Mouse (Mus musculus) adrenal gland, adult (tissue): ENCODE measurements at regions not wholly inside any gene's neighbourhood (a gene's known extent, or its start where the extent isn't known, plus 50 kb on each side); places are given as distances from the start of the nearest gene placed in this dataset.

Source experiments
- DNase-seq, 2 experiments: peaks; one replicate each; pipeline ENCODE4 v3.0.0; 2022 to 2023; ENCODE audit warnings: low spot score in 1 of 2; ENCODE audit not compliant: inconsistent age in 2 of 2

DNA sequence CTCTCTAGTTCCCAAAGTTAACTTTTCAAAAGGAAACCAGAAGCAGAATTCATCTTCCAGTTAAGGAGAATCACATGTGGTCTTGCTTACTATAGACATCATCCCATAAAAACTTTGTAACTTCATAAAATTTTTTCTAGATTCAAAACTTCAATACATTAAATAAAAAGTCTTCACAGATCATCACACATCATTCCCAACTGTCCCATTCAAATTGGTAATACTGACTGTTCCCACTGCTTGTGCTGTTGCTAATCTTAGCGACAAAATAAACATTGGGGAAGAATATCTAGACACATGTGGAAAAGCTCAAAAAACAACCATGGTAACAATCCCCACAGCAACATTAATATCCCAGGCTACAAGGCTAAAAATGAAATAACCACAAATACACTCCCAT, 210.0 kb upstream of the Lrrn1 start:
- DNase-seq = no peak

DNA sequence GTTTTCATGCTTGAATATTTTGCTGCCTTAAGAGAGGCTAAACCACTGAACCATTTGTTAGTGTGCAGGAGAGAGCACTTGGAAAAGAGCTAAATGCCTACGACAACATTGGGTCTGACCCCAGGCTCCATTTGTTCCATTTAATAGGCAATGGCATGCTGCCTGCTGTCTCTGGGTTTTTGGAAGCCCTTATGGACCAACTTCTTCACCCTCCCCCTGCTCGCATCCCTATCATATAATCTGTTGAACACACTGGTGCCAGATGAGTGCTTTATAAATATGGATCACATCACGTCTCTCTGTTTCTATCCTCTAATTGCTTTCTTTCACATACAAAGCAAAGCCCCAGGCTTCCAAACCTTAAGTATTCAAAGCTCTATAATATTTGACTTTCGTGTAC, 179.1 kb upstream of the Lrrn1 start:
- DNase-seq = no peak

DNA sequence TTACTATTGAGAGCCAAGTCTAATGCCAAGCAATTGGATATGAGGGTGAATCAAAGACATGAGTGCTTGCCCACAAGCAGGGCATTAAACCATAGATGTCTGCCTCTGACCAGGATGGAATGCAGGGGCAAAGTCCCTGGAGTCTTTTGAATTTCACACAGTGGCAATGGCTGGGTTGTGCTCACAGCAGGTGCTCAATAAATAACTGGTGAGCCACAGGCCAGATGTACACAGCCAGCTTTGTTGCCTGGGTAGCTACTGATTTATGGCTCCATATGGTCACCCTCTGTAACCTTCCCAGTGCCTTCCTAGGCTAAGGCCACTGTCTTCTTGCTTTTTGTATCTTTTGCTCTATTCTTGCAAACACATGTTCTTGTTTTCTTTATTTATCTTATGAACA, 154.3 kb upstream of the Lrrn1 start:
- DNase-seq = no peak

DNA sequence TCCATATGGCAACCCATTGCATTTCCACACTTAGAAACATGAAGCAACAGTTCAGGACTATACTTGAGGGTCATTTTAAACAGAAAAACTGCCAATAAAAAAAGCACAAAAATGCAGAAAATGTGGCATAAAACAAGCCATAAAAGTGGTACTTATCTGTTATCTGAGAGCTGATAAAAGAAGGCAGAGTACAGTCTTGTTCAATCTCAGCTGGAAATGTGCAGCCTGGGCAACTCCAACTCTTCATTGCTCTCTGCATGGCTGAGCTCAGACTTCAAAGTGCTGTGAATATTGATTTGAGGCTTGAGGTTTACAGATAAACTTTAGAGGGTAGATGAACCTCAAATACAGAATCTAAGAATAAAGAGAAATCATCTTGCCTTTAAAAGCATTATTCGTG, 151.1 kb upstream of the Lrrn1 start:
- DNase-seq = no peak

DNA sequence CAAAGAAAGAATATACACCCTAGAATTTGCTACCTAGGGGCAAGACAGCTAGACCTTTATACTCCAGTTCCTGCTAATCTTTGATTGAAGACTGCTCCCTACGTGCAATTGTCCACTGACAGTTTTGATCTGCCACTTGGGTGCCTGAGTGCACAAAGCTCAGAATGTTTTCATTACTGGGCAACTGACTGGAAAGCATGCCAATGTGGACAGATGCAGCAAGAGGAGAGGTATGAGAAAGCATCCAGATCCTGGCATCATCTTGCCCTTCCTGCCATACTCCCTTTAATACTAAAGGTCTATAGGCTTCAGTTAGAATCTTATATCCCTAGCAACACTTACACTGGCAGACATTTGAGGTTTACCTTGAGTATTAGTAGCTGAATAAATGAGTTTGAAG, 148.9 kb upstream of the Lrrn1 start:
- no peak for DNase-seq

DNA sequence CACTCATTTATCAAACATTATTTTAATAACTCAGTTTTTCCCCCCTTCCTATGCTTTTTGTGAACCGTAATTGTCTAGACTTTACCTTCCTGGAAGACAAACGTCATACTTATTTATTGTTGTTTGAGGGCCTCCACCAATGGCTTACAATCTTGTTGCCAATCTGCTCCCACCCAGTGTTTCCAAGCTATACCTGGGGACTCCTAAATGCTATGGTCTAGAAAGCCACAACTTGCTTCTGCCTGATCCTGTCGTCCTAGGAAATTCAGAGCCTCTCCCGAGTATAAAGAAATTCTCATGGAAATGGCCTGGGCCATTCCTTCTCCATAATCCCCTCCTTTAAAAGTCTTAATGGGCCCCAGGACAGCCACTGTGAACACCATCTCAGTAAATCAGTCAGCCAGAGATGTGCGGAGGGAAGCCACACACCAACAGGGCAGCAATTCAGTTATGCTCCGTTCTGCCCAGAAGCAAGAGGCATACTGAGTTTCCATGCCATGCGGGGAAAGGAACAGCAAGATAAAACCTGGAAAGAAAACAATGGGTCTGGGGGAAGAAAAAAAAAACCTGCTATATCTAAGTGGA, 143.4 kb upstream of the Lrrn1 start:
- DNase-seq = no peak

DNA sequence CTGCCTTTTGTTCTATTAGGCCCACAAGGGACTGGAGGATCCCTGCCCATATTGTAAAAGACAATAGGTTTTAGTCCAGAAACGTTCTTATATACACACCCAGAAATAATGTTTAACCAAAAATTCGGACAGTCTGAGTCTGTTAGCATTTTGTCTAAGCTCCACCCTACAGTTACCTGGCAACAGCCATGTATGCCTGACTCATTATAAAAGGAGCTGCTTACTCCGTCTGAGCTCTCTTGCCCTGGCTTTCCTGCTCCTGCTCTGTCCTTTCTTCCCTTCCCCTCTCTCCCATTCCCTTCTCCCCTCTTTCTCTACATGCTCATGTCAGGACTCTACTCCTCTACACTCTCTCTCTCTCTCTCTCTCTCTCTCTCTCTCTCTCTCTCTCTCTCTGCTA, 139.7 kb upstream of the Lrrn1 start:
- no peak for DNase-seq

DNA sequence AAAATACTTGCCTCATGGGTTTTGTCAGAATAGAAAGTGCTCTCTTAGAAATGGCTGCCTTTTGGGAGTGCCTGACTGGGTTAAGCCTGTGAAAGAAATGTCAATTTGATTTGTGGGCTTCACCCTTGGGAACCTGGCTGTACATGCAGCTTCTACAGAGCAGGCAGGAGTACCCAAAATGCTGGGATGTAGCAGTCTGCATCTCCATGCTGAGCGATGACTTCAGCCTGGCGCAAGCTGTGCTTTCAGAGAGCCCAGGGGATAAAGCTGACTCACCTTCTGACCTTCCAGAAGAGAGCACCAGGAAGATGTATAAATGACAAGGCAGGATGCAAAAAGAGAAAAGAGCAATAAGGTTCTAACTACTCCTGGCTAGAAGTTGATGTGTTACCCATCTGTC, 135.0 kb upstream of the Lrrn1 start:
- DNase-seq = no peak

DNA sequence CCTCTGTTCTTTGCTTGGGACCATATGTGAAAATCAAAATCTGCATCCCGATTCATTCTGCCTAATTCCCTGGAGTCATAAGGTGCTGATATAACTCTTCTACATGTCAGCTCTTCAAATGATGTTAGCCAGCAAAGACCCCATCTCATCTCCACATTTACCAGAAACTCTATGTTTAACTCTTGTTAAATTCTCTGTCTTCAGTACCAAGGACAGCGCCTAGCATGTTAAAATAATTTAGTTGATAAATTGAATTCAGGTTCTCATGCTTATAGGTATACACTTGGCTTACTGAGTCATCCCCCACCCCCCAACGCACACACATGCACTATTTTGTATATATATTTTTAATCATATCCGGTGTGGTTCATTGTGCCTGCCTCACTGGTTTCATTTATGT, 113.8 kb upstream of the Lrrn1 start:
- DNase-seq = peak in 1 of 2 experiments; percentile 32

DNA sequence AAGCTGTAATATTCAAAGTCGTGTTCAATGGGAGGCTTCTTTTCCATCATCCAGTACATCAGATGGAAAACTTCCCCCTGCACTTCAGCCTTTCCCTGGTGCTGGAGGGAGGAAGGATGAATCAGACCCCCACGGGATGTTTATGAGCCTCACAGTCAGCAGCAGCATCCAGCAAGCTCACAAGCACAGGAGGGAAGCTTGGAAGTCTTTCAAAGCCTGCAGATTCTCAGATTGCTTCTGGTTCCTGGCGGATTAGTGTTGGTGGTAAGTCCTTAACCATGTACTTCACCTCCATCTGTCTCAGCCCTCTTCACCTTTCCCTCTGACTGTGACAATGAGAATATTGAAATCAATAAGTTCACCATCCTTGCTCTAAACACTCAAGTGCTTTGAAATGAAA, 107.5 kb upstream of the Lrrn1 start:
- DNase-seq = no peak

DNA sequence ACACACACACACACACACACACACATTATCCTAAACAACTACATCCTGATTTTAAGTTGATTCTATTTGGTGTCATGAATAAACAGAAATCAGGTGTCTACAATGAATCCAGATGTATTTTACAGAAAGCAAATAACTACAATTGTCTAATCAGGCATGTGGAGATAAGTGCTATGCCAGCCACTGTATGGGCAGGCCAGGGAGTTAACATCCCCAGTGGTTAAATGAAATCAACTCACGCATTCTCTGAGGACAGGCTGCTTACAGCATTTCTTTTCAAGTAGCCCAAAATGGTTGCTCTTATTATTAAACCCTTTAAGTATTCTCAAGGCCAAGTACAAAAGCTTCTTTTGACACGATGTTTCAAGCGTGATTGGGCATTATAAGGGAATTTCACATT, 103.0 kb upstream of the Lrrn1 start:
- no peak for DNase-seq

DNA sequence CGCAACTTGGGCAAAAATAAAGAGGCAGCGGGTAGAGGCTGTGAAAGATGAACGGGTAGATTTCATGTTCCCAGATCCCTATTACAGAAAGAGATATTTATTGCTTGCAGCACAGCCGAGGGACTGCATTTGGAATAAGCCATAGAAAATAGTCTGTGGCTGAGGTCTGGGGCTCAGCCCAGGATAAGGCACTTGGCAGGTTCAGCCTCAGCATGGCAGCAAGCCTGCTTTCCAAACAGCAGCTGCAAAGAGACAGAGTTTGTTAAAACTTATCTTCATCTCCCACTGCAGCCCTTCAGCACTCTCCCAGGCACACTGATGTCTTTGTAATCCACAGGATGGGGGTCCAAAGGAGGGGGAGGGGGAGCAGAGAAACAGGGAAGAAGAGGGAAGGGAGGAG, 98.5 kb upstream of the Lrrn1 start:
- DNase-seq = no peak

DNA sequence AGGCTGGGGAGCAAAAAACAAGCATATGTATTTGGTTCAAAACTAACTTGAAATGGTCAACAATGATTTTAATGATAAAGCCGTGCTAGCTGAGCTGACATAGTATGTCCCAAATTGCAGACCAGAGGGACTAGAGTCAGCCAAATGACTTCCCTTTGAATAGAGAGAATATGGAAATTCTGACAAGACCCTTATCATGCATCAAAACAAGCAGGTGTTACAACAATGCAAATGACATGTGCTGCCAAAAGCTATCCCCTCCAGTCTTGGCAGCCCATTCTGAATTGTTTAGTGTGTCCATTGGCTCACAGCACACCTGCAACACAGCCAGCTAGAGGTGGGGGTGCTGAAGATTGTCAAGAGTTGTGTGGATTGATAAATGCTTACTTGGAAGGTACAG, 87.5 kb upstream of the Lrrn1 start:
- DNase-seq = no peak

DNA sequence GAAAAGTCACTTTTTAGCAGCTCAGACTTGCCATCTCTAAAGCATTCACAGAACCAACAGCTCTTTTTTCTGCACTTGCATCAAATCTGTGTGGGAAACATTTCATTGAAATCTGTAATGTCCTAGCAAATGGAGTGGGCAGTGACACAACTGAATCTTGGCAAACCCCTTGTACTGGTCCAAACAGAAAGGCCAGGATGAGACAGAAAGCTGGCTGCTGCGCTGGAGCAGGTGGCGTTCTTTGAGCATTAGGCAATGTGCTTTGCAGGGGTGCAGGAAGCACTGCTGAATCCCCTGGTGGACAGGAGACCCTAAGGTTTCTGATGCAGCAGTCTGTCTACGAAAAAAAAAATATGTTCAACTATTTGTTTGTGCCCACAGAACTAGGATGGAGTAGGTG, 85.2 kb upstream of the Lrrn1 start:
- DNase-seq = no peak

DNA sequence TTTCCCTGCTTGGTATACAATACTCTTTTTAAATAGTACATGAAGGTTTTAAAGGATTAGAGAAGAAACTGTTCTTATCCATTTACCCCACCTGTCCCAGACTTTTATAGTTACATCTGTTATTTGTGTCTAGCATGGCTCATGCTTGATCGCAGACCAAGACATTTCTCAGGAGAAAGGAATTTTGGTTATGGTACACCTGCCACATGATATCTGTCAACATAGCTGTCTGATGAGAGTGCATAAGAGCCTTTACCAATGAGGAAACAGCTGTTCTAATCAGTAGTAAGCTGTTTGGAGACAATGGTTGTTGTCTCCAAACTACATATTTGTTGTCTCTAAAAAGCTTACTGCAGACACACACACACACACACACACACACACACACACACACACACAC, 70.3 kb upstream of the Lrrn1 start:
- DNase-seq = no peak

DNA sequence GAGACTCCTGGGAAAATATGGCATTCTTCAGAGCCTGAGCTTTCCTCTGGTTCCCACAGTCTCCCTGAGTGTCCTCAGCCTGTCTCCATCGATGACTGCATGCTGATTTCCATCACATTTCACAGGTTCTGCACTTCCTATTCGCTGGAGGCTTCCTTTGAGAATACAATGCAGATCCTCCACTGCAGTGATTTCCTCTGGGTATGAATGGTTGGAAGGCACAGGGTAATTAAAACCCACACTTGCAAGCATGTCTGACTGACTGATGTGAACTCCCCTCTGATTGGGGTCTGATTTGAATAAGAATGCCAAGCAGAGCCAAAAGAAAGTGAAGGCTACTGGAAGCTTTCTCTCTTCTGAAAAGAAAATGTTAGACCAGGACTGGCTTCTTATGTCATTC, 67.1 kb upstream of the Lrrn1 start:
- DNase-seq = no peak

DNA sequence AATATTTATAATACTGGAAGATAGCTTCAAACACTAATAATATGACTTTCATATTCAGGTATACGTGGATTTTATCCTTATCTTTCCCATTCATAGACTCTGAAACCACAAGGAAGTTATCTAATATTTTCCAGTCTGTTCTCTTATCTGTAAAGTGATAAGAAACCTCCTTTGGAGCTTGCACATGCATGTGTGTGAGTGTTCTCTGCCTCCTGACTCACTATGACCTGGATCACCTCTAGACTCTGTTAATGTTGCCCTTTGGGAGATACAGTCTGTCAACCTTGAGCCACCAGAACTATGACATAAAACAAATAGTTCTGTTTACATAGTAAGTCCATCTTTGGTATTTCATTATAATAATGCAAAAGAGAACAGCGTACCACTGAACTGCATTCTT, 56.2 kb upstream of the Lrrn1 start:
- no peak for DNase-seq

DNA sequence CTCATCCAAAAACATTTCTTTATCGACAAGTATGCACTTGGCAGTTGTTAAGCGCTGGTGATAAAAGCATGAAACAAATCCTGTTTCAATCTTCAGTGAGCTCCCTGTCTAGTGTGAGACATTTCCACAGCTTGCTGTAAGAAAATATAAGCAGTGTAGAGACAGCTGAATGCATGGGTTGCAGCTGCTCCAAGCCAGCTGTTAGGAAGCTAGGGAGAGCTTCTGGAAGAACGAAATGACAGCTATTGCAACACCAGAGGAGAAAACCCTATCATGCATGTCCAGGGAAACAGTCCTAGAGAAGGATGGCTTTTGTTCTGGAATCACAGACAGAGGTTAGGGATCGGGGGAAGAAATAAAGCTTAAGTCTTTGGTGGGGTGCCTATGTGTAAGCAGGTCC, 55.4 kb upstream of the Lrrn1 start:
- no peak for DNase-seq
